Mouse (Mus musculus) bone marrow, adult 2 months (tissue): Measurements from ENCODE around the gene Rybp.

Experiments
- CTCF ChIP-seq: fragments of 200-500 bp; IDR thresholded peaks from 2 replicates; pipeline ENCODE4 v1.5.1; 2011; ENCODE audit warnings: low read length, control low read depth; ENCODE audit not compliant: control insufficient read depth, insufficient read depth
- POLR2A ChIP-seq: fragments of 200-500 bp; IDR thresholded peaks from 2 replicates; pipeline ENCODE4 v1.6.1; 2011; ENCODE audit warnings: low read depth, mild to moderate bottlenecking, control low read depth, low read length, borderline replicate concordance; ENCODE audit not compliant: control insufficient read depth

GRCm38 (mm10) chr6:100297536-100297935 lies 10.3 kb upstream of the Rybp start:
- TF ChIP-seq CTCF (no peak), POLR2A (no peak)
